Mouse (Mus musculus) erythroblast, adult 5-6 weeks (primary cell): ENCODE measurements around the gene Pou3f3. TPM values are rescaled to one million over a fixed set of nuclear protein-coding genes. Genes with fewer than 3 reads are reported as not detected.

Source experiments
- ATAC-seq: replicated peaks from 2 replicates; pipeline ENCODE4 v1.8.0; 2016; ENCODE audit warnings: moderate number of reproducible peaks, mild to moderate bottlenecking, moderate TSS enrichment, inconsistent platforms; ENCODE audit not compliant: poor library complexity, low FRiP score, severe bottlenecking
- total RNA-seq, 2 experiments: library from RNA; stranded (forward) in 1 of 2; stranded (reverse) in 1 of 2; fragments of 150-400 nt in 1 of 2; fragments of 200-764, 138-1000 nt in 1 of 2; gene quantifications; 2 replicates each; pipeline versions ENCODE4 v1.2.3 to v1.2.4; 2015 to 2017; ENCODE audit warnings: low replicate concordance in 2 of 2

The Pou3f3 gene
- total RNA-seq (2015; ENCODE audit: low replicate concordance): not detected in 2 replicates
- 0.14 TPM in 1 of 2 replicates, not detected in the other for total RNA-seq (2017; ENCODE audit: low replicate concordance)

DNA sequence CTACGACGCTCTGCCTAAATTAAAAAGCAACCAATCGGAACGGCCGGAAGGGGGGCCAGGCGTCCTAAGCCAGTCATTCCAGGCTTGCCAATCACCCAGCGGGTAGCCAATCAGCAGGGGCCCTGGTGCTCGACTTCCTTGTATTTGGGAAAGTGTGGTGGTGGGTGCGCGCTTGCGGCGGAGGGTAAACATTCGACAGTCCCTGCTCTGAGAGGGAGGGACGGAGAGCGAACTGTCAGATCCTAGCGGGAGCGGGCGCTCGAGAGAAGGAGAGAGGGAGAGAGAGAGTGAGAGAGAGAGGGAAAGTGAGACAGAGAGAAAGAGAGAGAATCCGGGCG lies at the start of gene Pou3f3:
TSS of gene Pou3f3 (plus strand) at position 191 of the 338 bp plus-strand sequence.
- no peak for ATAC-seq

DNA sequence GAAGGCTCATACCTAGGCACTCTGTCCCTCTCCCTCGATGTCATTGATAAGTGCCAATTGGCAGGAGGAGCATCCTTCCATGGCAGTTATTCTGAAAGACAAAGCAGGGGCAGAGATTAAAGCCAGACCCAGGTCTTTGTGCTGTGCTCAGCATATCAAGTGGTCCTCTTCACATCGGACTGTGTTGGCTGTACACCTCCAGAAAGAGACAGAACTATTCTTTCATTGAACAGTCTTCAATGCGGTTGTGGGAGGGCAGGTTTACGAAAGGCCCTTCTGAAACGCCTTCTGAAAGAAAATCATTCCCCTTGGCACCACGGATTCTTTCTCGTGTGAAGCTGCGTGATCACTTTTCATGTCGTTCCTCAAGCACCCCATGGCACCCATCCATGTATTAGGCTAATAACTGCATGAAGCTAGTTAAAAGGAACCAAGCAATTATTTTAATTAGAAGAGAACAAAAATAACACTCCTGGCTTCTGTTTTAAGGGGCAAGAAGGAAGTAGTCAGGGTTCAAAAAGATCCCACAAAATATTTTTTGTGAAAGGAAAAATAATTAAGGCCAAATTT lies 47.1 kb upstream of the Pou3f3 start:
- ATAC-seq: no peak

DNA sequence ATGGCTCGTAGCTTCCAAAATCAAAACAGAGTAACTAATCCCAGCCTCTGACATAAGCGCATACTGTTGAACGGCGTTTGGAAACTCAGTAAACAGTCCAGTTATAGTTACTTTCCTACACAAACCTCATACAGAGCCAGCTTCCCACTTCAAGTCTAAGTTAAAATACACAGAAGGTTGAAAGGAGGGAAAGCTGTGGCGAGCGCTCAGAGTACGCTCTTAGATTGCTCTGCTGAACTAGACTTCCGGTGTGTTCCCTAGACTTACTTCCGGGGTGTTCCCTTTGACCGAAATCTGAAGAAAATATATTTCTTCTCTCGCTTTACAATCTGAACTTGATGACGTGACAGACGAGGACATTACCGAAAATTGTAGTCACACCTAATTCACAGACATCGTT lies 44.1 kb upstream of the Pou3f3 start:
- ATAC-seq: no peak

DNA sequence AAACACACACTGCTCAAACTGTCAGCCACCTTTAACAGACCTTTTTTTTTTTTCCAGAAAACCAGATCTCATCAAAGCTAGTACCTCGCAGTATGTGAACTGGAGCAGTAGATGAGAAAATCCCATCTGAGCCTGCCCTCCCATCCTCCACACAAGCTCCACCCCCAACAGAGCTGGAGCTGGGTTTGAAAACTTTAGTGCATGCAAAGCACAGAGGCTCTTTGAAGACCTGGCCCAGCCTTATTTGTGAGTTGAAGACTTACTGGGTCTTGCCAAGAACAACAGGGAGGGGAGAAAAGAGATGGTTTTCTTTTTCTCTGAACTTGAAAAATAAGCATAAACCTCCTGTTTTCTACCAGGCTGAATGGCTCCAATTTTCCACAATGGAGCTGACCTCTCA lies 28.0 kb upstream of the Pou3f3 start:
- no peak for ATAC-seq

- ATAC-seq: no peak
Observed at GRCm38 (mm10) chr1:42680673-42681072, 14.9 kb upstream of the Pou3f3 start.

DNA sequence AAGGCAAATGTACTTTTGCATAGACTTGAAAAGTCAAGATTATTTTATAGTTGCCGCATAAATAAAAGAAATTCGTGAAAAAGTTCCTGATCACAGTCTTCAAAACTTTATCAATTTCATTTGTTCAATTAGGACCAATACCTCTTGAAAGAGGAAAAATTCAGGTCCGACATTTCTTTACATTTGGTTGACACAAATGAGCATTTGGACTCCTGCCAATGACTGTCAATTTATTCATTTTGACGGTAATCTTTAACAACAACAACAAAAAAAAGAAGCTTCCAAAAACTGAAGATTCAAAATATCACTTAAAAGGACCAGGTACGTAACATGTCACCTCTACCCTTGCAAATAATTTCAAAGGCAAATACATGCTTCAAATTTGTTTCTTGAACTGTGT lies 13.8 kb upstream of the Pou3f3 start:
- no peak for ATAC-seq

GRCm38 (mm10) chr1:42683861-42684260 lies 11.7 kb upstream of the Pou3f3 start:
- ATAC-seq: no peak

DNA sequence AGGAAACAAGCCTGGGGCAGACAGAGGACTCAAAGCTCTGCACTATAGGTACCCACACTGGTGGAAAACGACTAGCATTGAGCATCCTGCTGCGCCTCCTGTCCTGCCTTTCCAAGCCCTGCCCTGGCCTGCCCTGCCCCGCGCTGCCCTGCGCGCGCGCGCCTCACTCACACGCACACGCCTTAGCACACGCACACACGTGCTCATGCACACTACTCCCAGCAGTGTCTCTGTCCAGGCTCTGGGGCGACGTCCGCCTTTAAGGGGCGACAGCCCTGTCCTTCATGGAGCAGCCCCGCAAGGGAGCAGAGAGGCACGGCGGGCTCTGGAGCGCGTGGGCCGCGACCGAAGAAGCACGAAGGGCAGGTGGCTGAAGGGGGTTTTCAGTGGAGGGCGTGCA lies 11.2 kb upstream of the Pou3f3 start:
- ATAC-seq: no peak

DNA sequence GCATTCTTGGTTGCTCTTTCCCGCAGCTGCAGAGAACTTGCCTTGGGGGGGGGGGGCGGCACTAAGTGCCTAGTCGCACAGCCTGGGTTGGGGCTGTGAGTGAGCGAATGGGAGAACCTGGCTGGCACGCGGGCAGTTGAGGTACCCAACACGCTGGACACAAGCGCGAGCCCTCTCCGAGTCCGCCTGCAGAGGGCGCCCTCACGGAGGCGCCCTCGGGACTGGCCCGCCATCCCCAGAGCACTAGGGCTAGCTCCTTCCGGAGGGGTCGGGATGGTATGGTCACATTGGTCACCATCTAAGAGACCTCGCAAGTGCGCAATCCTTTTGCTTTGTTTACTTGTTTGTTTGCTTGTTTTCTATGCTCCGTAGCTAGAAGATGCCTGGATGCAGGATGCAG lies 10.8 kb upstream of the Pou3f3 start:
- no peak for ATAC-seq

GRCm38 (mm10) chr1:42685321-42685960 lies 10.1 kb upstream of the Pou3f3 start:
- no peak for ATAC-seq

DNA sequence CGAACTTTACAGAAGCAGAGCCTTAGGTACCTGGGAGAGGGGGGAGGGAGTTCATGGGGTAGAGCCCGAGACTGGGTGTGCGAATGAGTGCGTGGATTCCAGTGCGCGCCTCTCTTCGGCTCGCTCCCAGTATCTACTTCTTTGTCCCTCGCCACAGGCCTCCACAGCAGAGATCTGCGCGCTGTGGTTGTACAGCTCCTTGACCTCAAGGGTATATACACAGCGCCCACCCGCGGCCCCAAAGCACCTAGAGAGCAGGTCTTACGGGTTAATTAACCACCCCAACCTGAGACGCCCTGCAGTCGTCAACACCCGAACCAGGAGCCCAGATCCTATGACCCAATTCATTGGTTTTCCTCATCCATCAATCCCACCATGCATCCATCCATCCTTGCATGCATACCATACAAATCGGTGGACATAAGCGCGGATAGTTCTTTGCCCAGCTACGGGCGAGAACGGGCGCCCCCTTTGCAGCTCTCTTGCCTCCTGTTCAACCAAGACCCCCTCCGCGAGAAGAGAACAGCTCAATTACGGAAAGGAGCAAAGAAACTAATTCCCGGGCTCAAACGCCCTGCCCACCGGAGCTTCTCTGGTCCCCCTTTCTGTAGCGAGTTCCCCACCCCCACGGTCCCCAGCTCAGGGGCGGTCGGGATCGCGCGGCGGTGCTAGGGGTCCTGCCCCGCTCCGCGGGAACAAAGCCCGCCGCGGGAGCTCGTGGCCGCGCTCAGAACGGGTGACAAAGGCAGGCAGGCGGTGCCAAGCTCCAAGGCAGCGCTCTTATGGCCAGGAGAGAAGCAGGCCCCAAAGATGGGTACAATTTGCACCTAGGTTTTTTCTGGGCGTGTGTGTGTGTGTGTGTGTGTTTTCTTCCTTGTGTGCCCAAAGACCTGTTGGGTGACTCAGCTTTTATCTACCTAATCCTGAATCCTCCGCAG lies 9.1 kb upstream of the Pou3f3 start:
- ATAC-seq: no peak

DNA sequence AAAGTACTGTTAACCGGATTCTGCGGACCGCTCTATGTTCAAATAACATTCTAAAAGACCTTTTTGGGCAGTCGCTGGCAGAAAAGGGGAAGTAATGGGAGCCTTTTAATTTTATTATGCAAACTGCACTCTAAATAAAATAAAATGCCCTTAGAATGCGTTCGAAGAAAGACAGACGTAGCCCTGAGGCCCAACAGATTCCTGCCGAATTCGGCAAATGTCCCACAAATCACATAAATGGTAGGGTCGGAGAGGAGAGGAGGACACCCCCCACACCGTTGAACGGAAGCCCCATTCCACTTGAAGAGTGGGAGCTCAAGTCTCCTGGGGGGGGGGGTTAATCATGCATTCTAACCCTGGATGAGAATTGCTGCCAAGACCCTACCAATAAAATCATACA lies 8.3 kb upstream of the Pou3f3 start:
- ATAC-seq: no peak

DNA sequence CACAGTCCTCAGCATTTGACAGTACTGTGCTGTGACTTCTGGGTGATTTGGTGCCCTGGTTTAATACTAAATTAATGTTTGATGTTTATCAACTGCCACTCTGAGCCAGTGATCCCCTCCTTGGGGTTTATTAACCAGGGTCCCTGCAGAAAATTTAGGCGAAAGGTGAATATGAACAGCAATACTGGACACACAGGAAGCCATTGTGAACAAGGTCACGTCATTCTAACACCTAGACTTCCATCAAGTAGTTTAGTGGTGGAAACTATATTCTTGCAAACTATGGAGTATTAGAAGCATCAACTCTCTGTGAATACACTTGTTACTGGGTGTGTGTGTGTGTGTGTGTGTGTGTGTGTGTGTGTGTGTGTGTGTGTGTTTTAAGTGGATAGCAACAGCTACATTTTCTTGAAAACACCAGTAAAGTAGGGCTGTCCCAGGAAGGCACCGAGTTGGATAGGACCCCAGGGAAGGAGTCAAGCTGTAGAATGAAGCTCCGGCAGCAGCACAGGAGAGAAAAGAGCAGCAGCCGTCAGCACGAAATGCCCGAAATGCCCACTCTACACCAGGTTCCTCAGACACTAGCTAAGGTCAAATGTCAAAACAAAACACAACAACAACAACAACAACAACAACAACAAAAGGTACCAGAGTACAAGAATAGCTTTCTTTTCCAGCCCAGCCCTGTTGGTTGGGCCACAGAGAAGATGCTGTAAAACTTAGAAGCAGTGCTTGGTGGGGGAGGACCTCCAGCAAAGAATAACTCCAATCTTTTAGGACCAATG lies 7.6 kb upstream of the Pou3f3 start:
- no peak for ATAC-seq

- no peak for ATAC-seq
Observed at GRCm38 (mm10) chr1:42688541-42689125, 6.9 kb upstream of the Pou3f3 start.

DNA sequence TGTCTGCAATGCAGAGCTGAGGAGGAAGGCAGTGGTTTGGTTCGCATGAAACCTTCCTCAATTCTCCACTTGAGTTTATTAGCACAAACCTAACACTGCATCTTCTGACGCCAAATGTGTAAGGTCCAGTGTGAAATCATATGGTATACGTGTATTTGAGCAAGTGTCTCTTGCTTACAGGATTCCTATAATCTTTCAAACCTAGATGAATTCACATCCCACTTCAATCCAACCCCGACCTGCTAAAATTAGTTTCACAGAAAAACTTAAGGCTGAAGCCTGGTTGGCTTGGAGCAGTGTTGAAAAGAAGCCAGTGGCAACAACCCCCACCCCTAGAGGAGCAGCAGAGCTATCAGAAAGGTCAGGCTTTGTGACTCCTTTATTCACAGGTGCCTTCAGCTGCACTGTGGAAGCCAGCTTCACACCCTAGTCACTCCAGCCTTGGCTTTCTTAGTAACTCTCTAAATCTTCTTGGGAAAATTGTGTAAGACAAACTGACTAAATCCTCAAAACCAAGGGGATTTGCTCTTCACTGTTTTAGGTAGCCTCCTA lies 5.5 kb upstream of the Pou3f3 start:
- ATAC-seq: no peak

DNA sequence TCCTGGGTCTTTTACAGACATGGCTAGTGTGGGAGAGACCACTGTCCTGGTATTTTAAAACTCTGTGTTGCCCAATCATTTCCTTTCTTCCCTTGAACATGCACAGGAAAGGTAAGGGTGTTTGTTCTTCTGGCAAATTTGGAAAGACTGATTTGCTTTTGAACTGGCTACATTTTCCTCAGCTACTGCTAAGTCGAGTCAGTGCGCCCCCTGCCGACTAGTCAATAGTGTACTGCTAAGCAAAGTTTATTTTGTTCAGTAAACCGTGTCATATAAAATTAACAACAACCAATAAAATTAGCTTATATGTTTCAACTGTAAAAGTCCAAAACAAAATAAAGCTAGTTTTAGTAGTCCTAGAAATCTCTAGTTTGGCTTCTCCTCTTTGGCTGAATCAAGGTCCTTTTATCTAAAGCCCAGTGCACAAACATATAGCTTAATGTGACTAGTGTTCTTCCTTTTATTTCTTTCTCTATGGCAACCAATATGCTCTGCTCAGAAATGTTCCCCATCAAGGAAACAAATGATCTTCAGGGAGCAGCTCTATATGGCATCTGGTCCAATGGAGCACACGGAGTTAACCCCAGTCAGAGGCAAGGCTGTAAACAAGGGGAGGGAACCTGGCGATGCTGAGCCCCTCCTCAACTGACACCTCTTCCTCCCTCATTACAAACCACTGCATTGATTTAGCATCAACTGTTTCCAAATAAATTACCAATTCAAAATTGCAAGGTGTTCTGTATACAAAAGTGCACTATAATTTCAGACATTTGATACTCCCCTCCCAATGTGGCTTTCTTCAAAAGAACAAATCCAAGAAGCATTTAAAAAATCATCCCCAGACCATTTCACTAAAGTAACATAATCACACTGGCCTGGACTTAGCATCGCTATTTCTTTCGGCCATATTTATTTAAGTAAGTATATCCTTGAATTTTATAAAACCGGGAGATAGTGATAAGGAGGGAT lies 4.1 kb upstream of the Pou3f3 start:
- no peak for ATAC-seq

GRCm38 (mm10) chr1:42692221-42692620 lies 3.3 kb upstream of the Pou3f3 start:
- no peak for ATAC-seq

GRCm38 (mm10) chr1:42693101-42693715 lies 2.4 kb upstream of the Pou3f3 start:
- ATAC-seq: no peak
